Mouse (Mus musculus) layer of hippocampus, adult 9-11 months (tissue): Measurements from ENCODE around the gene Fam166a.
A peak's percentile ranks its signal among the peaks of the same experiment; 100 is the strongest.

Experiments
- DNase-seq: peaks from one replicate; pipeline ENCODE4 v3.0.0; 2022

The Fam166a gene

DNA sequence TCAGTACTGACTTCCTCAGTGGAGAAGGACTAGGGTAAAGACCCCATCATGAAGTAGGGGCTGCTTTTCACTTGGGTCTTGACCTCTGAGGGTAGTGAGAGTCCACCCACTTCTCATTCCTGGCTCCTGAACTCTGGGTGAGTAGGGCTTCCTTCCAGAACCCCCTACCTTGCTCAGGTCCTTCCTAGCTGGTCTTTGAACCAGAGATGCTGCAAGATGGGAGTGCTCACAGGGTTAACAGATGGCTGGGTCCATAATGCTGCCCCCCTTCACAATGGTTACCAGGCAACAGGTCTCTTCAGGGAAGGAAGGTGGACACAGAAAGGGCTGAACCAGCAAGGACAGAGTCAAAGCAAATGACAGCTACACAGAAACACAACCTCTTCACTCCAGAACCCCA, at the start of gene Fam166a:
Gene Fam166a (plus strand): TSS at position 301 of the 400 bp plus-strand sequence.
- DNase-seq, result no peak

DNA sequence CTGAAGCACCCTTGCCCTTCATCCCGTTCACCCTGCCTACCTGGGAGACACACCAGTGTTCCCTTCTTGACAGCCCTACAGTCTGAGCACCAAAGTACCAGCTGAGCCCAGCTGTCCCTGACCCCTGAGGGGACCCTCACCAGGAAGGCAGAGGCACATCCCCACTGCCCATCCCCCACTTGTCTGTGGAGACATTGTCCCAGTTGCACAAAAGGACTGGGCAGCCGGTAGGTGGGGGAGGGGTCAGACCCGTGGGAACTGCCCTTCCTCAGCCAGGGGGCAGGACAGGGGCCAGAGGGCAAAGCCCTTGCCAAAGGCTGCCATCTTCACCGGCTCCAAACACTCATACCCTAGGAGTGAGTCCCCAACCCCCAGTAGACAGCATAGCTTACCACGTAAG, 48.8 kb upstream of the Fam166a start:
- no peak for DNase-seq

DNA sequence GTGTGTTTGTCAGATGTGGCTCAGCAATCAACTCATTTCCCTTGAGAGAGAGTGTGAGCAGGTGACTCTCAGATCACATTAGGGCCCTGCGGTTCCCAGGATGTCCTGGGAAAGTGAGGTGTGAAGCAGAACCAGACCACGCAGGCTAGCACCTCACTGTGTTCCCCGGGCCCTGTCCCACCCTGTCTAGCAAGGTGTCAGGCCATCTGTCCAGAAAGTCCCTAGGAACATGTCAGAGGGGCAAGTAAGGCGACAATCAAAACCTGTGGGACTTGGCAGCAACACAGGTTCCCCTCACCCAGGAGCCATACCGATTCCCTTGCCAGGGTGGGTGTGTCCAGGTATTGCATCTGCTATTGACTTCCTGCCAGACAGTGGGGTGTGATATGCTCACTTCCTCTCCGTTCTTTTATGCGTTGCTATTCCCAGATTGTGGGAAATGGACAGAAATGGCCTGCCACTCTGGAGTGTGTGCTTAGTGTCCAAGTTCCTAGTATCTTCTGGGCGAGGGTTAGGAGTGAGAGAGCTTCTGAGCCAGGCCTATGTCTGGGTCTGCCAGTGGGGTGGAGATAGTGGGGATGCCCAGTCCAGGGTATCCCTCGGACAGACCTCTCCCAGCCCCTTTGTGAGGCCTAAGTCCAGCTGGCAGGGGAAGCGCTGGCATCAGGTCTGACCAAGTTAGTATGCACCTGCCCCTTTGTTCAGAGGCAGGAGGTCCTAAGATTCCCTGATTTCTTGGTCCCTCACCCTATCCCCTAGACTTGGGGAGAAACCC, 48.0 kb upstream of the Fam166a start:
- no peak for DNase-seq

DNA sequence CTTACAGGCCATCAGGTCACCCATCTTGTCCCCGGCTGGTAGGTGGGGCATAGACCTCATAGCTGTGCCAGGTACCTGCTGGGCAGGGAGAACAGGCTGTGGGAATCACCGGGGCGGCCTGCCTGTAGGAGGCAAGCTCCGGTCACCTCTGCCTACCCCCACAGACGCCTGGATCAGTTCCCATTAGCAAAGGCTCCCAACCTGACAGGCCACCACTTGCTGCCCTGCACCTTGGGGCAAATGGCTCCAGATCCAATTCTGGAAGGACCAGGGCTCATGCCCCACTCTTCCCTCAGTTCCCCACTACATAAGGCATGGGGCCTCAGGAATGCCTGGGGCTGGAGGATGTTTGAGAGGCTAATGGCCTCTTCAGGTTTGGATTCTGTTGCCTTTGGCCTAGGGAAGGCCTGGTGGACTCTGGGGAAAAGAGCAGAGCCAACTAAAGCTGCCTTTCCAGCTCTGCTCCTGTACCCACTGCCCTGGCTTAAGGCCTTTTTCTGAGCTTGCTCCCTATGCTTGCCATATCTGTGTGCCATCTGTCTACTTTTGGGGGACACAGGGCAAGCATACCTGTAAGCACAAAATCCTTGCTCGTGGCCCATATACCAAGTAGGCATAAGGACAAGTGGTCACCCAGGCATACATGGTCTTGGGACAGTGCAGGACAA, 47.3 kb upstream of the Fam166a start:
- no peak for DNase-seq

DNA sequence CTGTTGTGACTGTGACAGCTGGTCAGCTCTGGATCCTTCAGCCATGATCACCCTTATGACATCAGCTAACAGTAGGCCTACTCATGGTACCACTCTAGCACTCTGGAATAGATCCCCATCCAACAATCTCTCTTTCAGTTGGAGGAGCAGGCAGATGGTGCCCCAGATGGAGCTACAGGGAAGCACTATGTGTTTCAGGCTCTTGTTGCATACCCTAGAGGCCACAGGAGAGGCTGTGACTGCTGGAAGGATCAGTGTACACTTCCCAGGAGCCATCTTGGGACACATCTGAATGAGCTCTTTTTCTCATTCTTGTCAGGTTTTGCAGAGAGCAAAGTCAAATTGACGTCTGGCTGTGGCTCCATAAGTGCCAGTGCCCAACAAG, 46.8 kb upstream of the Fam166a start:
- peak; percentile 81 for DNase-seq

DNA sequence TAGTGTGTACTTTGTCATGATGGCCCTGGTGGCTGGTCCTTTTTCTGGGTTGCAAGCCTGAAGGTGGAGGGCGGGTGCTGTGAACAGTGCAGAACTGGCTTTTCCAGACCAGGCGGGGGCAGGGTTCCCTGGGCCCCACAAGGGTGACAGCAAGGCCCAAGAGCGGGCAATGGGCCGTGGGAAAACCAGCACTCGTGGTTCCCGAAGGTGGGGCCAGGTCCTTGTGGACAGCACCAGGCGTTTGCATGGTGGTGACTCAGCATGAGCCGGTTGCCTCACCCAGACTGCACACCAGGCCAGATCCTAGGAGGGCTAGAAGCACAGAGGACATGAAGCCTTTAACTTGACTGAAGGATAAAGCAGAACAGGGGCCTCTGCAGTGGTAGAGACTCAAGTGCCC, 45.9 kb upstream of the Fam166a start:
- no peak for DNase-seq

DNA sequence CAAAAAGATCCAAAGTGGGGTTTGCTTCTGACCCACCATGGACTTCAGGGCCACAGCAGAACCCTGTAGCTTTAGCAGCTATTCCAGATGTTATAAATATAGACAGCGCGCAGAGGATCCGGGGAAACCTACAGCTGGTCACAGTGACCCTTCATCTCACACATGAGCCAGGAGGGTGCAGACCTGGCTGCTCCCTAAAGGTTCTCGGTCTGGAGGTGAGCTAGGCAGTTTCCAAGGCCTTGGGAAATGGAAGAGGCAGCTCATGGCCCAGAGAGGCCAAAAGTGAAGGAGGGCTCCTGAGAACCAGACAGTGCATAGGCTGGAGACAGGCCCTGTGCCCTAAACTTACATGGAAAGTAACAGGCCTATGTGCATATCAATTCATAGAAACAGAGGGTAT, 44.7 kb upstream of the Fam166a start:
- DNase-seq, result no peak

DNA sequence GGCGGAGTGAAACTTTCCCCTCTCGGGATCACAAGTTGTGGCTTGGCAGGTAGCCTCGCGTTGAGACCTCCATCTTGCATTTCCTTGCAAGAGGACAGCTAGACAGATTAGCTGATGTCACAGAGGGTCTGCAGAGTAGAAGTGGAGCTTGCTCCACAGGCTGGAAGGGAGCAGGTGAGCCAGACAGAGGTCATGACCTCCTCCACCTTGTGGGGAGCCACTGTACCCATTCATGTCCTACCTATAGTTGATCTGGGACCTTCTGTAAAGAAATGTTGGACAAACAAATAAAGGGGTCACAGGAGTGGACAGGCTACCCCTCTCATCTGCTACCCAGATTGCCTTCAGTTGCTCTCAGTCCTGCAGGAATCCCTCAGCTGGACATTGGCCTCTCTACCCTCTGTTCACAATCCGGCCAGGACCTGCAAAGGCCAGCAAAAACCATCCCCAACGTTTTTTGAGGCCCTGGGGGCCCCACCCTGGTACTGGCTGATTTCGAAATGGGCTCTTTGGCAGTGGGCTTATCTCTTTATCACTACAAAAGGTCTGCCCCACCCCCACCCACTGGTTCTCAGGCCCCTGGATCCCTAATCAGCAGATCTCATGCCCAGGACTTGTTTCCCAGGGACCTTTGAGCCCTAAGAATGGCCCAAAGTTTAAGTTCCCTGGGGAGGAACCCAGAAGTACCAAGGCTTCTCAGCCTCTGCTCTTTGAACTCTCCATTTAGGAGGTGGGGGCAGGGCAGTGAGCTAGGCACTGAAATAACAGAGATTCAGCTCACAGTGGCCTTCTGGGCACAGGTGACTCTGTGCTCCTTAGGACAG, 43.5 kb upstream of the Fam166a start:
- DNase-seq, result no peak

DNA sequence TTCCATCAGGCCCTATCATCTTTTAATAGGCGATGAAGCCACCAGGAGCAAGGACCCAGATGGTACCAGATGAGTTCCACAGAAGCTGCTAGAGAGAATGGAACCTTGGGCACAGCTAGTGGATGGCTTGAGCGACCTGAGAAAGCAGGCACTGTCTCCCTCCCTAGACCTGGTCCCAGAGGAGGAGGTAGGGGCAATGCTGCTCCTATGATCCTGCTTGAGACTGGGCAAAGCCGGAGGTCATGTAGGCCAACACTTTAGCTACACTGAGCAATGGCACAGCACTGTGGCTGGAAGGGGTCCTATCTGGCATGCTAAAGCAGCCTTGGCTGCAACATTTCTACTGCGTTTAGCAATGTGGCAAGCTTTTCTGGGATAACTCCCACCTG, 42.9 kb upstream of the Fam166a start:
- no peak for DNase-seq

DNA sequence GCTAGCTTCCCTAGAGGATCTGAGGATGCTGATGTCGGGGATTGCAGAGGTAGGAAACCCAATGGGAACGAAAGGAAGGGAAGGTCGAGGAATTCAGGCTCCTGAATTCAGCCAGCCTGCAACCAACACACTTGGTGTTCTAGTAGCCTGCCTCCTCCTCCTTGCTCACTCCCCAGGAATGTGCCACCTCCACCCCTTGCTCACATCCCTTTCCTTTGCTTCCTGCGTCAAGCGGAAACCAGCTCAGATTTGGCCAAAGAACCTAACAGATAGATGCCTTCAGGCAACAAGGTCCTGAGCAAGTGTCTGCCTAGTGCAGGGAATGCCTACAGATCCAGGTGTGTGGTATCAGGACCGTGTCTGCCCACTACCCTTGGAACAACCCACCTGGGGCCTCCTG, 42.0 kb upstream of the Fam166a start:
- no peak for DNase-seq

DNA sequence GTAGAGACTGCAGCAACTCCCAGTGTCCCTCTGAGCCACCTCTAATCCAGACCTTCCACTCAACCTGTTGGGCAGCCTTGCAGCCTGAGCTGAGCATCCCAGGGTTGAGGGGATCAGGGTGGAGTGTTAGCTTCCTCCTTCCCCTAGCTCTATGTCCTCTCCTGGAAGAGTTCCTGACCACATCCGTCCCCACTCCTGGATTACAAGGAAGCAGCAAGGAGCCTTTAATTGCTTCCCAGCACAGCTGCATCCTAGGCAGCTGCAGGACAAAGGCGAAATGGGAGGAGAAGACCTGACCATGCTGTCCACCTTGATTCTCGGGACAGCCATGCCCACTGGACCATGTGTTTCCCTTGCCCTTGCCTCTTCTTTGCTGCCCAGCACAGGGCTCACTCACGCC, 41.5 kb upstream of the Fam166a start:
- DNase-seq, result no peak

DNA sequence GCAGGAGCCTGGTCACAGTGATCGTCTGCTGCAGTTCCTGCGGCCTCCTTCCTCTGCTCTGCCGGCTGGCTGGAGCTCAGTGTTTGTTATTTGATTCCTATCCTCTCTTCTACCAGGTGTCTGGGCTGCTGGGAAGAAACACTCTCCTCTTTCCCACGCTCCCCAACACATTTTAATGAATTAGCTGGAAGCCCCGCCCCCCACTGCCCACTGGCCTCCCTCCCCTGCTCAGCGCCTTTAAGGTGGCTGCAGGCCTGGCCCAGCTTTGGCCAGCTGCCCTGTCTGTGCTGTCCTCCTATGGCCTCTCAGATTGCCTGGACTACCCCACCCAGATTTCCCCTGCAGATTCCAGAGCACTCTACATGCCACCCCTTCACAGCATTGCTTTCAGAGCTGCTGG, 40.9 kb upstream of the Fam166a start:
- peak; percentile 43 for DNase-seq

DNA sequence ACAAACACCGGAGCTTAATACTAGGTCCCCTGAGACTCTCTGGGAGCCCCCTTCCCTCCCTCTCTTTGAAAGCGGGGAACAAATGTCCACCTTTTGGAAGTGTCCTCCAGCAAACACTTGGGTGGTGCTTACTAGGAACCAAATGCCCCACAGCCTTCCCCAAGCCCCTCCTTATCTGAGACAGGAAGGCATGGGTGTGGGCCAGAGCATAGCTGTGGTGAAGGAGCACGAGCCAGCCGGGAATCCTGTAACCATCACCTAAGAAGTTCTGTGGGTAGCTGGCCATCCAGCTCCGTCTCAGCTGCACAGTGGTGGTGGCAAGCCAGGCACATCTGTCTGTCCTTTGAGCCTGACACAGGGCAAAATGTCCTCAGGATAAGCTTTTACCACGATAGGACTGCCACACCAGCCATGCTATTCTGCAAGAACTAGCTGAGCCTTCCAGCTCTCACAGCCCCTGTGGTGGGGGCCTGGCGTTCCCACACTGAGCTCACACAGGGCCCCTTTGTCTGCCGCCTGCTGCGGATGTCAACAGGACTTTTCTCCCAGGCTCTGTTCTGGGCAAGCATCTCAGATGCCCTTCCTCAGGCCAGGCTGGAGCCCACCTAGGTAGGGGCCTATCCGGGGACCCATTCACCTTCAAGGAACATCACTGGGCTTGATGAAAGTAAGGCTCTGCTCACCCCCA, 40.1 kb upstream of the Fam166a start:
- DNase-seq, result peak; percentile 75

DNA sequence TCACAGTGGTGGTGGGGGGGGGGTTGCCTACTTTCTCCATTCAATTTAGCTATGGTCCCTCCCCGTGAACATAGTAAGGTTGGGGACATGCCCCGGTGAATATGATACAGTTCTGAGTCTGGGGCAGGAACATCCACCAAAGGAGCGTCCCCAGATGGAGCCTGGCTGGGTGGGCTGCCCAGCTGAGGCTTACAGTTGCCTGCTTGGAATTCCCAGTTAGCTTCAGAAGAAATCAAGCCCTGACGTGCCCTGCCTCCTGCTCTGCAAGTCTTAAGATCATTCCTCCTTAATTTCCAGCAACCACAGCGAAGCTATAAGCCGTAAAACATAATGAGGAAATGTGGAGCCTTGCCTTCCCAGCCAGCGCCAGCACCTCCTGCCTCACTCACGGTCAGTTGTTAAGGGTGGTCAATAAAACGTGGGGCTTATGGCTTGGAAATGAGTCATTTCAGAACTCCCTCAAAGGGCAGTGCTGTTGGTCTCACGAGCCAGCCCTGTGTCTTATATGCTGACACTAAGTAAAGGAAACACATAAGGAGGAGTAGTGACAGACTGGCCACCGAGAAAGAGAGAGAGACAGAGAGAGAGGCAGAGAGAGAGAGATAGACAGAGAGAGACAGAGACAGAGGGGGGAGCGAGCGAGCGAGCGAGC, 38.9 kb upstream of the Fam166a start:
- DNase-seq, result no peak

DNA sequence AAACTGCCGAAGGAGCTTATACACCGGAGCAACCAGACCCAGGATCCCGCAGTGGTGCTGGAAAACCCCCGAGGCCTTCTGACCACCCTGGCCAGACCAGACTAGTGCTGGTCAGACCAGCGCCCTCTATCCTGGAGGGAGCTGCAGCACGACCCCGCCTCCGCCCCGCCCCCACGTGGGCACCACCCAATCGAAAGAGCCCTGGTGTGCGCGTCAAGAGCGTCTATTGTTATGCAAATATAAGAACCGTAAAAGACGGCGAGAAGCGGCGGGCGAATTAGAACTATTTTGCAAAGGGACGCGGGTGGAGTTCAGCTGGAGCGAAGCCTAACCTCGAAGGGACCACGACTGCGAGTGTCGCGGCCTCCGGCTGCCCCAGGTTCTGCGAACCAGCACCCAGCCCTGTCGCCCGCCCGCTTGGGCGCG, 38.1 kb upstream of the Fam166a start, which contains the start of gene Nrarp:
Gene Nrarp (plus strand): TSS at position 281 of the 426 bp plus-strand sequence.
- DNase-seq, result peak; percentile 96

DNA sequence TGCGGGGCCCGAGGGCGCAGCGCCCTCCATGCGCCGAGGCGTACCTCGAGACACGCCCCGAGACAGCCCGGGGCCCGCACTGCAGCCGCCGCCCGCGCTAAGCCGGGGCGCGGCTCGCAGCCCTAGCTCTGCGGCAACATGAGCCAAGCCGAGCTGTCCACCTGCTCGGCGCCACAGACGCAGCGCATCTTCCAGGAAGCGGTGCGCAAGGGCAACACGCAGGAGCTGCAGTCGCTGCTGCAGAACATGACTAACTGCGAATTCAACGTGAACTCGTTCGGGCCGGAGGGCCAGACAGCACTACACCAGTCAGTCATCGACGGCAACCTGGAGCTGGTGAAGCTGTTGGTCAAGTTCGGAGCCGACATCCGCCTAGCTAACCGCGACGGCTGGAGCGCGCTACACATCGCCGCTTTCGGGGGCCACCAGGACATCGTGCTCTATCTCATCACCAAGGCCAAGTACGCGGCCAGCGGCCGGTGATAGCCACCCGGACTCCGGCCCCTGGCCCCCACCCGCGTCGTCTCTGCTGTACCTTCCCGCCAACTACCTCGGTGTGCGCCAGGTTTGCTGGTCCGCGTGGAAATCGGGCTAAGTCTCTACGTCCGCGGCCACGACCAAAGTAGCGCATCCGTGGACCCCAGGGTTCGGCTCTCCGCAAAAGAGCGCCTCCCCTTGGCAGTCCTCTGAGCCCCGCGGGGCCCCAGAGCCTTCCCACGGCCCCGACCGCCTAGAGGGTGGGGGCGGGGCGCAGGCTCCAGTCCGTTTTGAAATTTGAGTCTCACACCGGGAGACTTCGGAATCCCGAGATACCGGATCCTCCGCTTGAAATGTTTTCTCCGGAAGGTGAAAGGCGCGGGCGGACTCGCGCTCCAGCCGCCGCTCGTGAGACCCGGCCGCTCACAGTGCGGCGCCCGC, 37.3 kb upstream of the Fam166a start:
- no peak for DNase-seq

DNA sequence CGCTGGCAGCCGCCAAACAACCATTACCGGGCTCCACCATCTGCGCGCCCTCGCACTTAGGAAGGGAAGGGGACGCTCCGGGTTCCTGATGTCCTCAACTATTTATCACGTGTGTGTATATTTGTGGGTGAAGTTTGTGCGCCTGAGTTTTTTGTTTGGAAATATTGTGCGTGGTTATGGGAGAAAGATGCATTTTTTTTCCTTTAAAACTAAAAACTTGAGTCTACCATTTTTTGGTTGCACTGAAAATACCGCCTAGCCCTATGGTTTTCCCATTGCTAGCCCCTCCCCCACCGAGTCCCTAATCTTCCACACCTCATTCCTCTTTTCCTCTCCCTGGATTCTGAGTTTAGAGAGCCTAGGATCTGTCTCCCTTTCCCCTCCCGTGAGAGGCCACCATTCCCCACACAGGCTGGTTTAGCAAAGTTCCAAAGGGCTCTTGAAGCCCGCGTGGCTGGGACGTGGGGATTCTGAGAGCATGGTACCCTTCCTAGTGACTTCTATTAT, 36.6 kb upstream of the Fam166a start:
- no peak for DNase-seq

DNA sequence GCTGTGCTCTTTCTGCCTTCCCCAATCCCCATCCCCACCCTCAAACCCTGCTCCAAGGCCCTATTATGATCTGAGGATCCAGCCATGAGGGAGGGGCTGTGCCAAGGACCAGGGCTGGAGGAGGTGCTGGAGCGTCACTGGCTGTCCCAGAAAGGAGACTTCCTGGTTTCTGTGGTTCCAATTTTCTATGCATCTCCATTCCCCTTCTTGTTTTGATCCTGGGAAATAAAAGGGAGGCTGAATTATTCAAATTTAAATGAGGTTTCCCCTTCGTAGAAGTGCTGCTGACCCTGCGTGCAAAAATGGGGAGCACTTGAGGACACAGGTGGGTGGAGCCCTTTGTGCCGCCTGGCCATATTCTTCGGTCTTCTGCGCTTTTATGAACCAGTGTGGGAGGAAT, 35.9 kb upstream of the Fam166a start:
- peak; percentile 41 for DNase-seq

DNA sequence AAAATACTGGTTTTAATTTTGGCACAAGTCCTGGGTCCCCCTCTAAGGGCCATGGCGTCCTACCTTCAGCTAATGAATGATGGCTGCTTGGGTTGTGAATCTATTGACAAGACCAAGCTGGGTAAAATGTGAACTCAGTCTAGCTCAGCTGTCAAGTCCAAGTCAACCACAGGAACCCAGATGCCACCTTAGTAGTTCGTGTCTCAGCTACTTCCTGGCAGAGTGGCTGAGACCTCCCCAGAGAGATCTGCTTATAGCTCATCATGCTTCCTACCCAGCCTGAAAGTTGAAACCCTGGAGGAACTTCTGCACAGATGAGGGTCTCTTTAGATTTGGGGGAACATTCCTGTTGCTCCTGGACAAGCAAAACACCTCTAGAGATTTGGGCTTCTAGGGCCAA, 35.2 kb upstream of the Fam166a start:
- DNase-seq, result no peak

DNA sequence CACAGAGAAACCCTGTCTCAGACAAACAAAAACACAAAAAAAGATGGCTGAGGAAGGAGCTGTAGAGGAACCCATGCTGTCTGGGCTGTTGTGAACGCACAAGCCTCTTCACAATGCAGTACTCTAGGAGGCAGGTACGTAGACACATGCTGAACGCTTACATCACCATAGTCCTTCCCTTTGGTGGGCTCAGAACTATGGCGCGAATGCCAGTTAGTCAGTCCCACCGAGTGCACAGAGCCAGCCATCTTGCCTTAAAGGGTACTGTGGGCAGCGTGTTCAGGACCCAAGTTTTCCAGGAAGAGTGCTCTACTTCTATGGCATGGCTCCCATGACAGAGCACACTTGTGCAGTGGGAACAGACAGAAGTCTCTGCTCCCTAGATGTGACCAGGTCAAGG, 34.0 kb upstream of the Fam166a start:
- DNase-seq, result no peak
